ENCODE assay signal across 24 mouse cellular contexts in genomic region chr9:104565815-104566214, GRCm38 (mm10). TPM values are rescaled to one million over a fixed set of nuclear protein-coding genes. Genes with fewer than 3 reads are reported as not detected.
A peak's percentile ranks its signal among the peaks of the same experiment; 100 is the strongest.
DNase-seq lines count a peak whose midpoint lies in the region; ATAC-seq and TF ChIP-seq lines count a peak whose summit lies in the region.
"Had no signal": no experiment of that assay in that cellular context is flagged by ENCODE, and none has a peak within 500 bp of the region (broad histone marks: within the 10 kb centered on the region; RNA-seq: fewer than 3 reads in every experiment).

No protein-coding gene starts in this region.

- H3K9me3 ChIP-seq in lung, embryonic 14.5 days (ENCODE audit: low read depth, low read length) = no peaks in the 10 kb centered on the region
- H3K9me3 ChIP-seq: embryonic facial prominence, embryonic 15.5 days; heart, embryonic 13.5 days; hindbrain, embryonic 12.5 days; kidney, embryonic 15.5 days; limb, embryonic 15.5 days; lung, embryonic 15.5 days; midbrain, embryonic 10.5 days had no signal

- H3K4me1 ChIP-seq in lung, embryonic 14.5 days (ENCODE audit: insufficient read depth) = no peaks in the 10 kb centered on the region
- H3K4me1 ChIP-seq: embryonic facial prominence, embryonic 15.5 days; heart, embryonic 13.5 days; hindbrain, embryonic 12.5 days; limb, embryonic 15.5 days; lung, embryonic 15.5 days had no signal

- peak; percentile 18; the same call in 1 of the 2 replicates for TF ChIP-seq CTCF in lung, embryonic 14.5 days (IDR thresholded peaks at IDR 0.05; ENCODE audit: low read depth)
- no peak; the same call in 1 of the 2 replicates for TF ChIP-seq CTCF in brain, embryonic 14.5 days (IDR thresholded peaks at IDR 0.05; ENCODE audit: borderline replicate concordance, extremely low read depth, insufficient read depth, insufficient read length)

- H3K27ac ChIP-seq in lung, embryonic 14.5 days (ENCODE audit: low read depth) = no peak overlapping the region
- H3K27ac ChIP-seq: embryonic facial prominence, embryonic 15.5 days; heart, adult 2 months; heart, embryonic 13.5 days; hindbrain, embryonic 12.5 days; kidney, embryonic 15.5 days; limb, embryonic 15.5 days; liver, embryonic 14.5 days; lung, embryonic 15.5 days; midbrain, embryonic 10.5 days had no signal

- H3K9ac ChIP-seq in lung, embryonic 14.5 days = no peak overlapping the region
- H3K9ac ChIP-seq: embryonic facial prominence, embryonic 15.5 days; heart, embryonic 13.5 days; hindbrain, embryonic 12.5 days; kidney, embryonic 15.5 days; limb, embryonic 15.5 days; liver, embryonic 14.5 days; lung, embryonic 15.5 days had no signal

- WGBS in lung, embryonic 14.5 days = 36% methylated on average over 3 of the region's 3 CpGs

- no peak overlapping the region for H3K4me2 ChIP-seq in lung, embryonic 14.5 days
- H3K4me2 ChIP-seq: embryonic facial prominence, embryonic 15.5 days; heart, embryonic 13.5 days; hindbrain, embryonic 12.5 days; kidney, embryonic 15.5 days; limb, embryonic 15.5 days; lung, embryonic 15.5 days had no signal

- no peaks in the 10 kb centered on the region for H3K36me3 ChIP-seq in lung, embryonic 14.5 days (ENCODE audit: insufficient read depth)
- H3K36me3 ChIP-seq: embryonic facial prominence, embryonic 15.5 days; heart, embryonic 13.5 days; hindbrain, embryonic 12.5 days; kidney, embryonic 15.5 days; limb, embryonic 15.5 days; lung, embryonic 15.5 days; midbrain, embryonic 10.5 days had no signal

- H3K4me3 ChIP-seq in lung, embryonic 14.5 days (ENCODE audit: low read depth, low read length) = no peak overlapping the region
- H3K4me3 ChIP-seq: embryonic facial prominence, embryonic 15.5 days; heart, adult 2 months; heart, embryonic 13.5 days; hindbrain, embryonic 12.5 days; kidney, embryonic 15.5 days; limb, embryonic 15.5 days; lung, embryonic 15.5 days; midbrain, embryonic 10.5 days had no signal

- no peak for TF ChIP-seq POLR2A in brain, embryonic 14.5 days (IDR thresholded peaks at IDR 0.05; ENCODE audit: borderline replicate concordance, extremely low read depth, insufficient read depth, insufficient read length, poor library complexity, severe bottlenecking)

- no peak for ATAC-seq in lung, embryonic 14.5 days (ENCODE audit: insufficient read depth)
- ATAC-seq: Patski had no signal

- peaks cover 8% of the 10 kb centered on the region for H3K27me3 ChIP-seq in lung, embryonic 14.5 days (ENCODE audit: insufficient read depth, low read length)
- H3K27me3 ChIP-seq: Patski had no signal

- DNase-seq in cerebellum, postnatal 10 days = peak; percentile 5 to 12
- DNase-seq in cerebellum, postnatal 25 days = no peak
- DNase-seq in kidney, adult 9 months = peak; percentile 7
- no peak for DNase-seq in kidney, adult 18-20 months
- no peak for DNase-seq in lung, embryonic 14.5 days
- no peak for DNase-seq in lung, postnatal 14 days
- DNase-seq in brain, embryonic 14.5 days (ENCODE audit: low read depth) = peak; percentile 27
- DNase-seq in ovary, postnatal 10 days (ENCODE audit: low spot score) = no peak
- DNase-seq: adrenal gland, adult 2 months; cerebellum, adult 2 months; gastrocnemius, postnatal 25 days; heart, adult 2 months; heart, postnatal 14 days; left cerebral cortex, postnatal 4 days; thymus, postnatal 14 days had no signal

RNA-seq across cellular contexts. Expression of gene Cpne4, which starts 18.7 kb away (rescaled TPM):
- 0.12 and 0.37 TPM in 2 replicates for polyA plus RNA-seq in lung, embryonic 14.5 days (2014; fragmentation: Nextera tagmentation; extraction: Ambion mirVana)
- 8.4 and 9.1 TPM in 2 replicates for polyA plus RNA-seq in brain, embryonic 14.5 days (2012; rRNA removed)
- polyA plus RNA-seq: adrenal gland, adult 2 months had no signal

Comparison
In these comparisons a context has a peak if more than half of its experiments do, and no peak if none do; other contexts are left out.
1. DNase-seq: peak in cerebellum, postnatal 10 days (2 of 2), kidney, adult 9 months (single experiment) and brain, embryonic 14.5 days (single experiment); none in cerebellum, postnatal 25 days (0 of 2), kidney, adult 18-20 months (single experiment), lung, embryonic 14.5 days (single experiment), lung, postnatal 14 days (single experiment) and ovary, postnatal 10 days (single experiment).